Mouse (Mus musculus): Measurements from ENCODE around the gene Ppwd1.
"Not testable (repeated sequence)": the region's sequence is repeated elsewhere in the genome, so short reads cannot be mapped to it uniquely, and the experiment has no call there.

Ppwd1 gene

DNA sequence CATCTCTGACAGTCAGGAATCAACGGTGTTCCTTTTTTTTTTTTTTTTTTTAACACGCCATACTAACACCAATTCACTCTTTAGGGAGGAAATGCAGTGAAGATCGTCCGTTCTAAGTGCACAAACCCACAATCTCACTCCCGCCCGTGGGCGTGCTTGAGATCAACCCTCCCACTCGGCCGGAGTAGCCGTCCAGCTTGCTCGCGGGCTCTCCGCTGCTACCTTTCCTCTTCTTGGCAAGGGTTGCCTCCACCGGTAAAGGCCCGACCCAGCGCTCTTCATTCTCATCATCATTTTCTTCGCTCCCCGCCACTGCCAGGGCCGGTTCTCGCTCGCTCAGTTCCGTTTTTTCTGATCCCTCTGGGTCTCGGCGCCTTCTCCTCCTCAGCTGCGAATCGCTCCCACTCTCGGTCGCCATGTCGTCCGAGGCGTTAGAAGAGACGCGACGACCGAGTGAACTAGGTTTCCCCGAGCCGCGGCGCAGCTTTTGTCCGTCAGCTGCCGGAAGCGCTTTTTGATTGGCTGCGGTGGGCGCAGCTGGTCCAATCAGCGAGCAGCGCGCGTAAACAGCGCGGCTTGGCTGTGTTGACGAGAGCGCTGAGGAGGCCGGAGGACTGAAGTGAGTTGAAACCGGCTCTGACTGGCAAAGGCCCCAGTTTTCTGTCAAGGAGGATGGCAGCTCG is at the start of gene Ppwd1, which contains the start of gene Cenpk:
Gene Ppwd1 (minus strand): TSS at position 460 of the 683 bp plus-strand sequence.
Gene Cenpk (plus strand): TSS at position 228 of the 683 bp plus-strand sequence.
- peak; percentile 87 for DNase-seq (ENCODE audit: low spot score)

DNA sequence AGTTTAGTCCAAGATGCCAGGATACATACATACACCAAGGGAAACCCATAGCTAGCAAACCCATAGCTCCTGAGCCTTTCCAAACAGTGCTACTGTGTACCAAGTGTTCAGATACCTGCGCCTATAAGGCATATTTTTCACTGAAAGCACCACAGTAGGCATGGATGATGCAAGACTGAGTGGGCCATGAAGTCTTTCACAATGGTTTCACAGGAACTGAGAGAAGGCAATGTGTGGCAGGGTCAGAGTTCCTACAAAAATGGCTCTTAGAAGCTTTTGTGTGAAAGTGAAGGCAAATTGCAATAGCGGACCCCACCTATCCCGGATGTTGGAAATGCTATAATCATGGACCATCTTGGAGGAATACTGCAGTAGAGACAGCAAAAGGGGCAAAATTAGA is 30.4 kb upstream of the Ppwd1 start:
- DNase-seq (ENCODE audit: low spot score) = no peak

DNA sequence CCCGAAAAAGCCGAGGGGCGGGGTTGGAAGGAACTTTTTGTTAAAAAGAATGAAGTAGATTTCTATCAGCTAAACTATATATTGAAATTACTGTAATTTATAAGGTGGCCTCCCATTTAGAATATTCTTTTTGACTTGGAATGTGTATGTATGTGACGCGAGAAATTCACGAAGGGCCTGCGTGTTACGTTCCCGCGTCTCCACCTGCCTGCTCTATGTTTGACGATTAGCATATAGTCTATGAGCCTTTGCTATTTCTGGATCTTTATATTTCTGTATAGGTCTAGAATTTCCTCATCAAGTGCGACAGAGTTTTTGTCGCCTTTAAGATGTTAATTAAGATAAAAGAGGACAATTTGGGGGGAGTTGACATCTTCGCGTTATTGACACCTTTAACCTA is 538 bp upstream of the Ppwd1 start:
- no peak for DNase-seq (ENCODE audit: low spot score)

DNA sequence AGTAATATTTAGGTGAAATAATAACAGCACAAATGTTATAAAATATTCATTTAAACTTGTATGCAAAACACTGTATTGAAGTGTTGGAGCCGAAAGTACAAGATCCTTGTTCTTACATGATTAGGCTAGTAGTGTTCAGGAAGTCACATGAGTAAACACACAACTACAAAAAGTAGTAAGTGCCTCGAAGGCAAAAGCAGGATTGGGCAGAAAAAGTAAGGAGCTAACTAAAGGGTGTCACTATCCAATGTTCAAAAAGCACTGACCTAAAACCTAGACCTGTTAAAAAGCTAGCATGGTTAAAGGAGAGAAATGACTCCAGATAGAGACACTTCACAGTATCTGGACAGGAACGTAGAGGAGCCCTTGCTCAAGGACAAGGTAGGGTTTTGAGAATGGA is 1.2 kb downstream of the Ppwd1 start:
- no peak for DNase-seq (ENCODE audit: low spot score)

DNA sequence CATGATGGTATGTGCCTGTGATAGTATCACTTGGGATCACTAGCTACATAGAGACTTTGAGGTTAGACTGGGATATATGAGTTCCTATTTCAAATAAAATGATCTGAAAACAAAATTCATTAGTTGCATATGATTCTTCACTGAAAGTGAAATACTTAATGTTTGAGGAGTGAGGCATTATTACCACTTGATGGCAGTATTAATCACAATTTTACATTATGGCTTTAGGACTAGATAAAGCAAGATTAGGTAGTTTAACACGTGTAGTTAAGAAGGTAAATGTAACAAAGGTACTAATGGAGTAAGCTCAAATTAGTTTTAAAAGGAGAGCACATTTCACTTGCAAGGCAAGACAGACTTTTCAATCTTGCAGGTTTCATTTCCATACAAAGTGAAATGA is 24.3 kb downstream of the Ppwd1 start:
- DNase-seq (ENCODE audit: low spot score) = no peak

DNA sequence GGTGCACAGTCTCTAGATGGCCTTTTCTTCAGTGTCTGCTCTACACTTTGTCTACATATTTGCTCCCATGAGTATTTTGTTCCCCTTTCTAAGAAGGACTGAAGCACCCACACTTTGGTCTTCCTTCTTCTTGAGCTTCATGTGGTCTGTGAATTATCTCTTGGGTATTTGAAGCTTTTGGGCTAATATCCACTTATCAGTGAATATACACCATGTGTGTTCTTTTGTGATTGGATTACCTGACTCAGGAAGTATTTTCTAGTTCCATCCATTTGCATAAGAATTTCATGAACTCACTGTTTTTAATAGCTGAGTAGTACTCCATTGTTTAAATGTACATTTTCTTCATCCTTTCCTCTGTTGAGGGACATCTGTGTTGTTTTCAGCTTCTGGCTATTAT is 32.8 kb downstream of the Ppwd1 start:
- not testable (repeated sequence) for DNase-seq (ENCODE audit: low spot score)

DNA sequence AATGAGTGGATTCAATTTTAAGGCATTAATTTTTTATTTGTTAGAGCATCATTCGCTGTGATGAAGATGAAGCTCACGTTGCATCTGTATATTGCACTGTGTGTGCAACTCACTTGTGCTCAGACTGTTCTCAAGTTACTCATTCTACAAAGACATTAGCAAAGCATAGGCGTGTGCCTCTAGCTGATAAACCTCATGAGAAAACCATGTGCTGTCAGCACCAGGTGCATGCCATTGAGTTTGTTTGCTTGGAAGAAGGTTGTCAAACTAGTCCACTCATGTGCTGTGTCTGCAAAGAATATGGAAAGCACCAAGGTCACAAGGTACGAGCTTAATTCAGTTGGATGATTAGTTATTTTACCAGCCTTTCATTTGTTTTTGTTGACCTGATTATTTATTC is 41.3 kb downstream of the Ppwd1 start:
- no peak for DNase-seq (ENCODE audit: low spot score)

DNA sequence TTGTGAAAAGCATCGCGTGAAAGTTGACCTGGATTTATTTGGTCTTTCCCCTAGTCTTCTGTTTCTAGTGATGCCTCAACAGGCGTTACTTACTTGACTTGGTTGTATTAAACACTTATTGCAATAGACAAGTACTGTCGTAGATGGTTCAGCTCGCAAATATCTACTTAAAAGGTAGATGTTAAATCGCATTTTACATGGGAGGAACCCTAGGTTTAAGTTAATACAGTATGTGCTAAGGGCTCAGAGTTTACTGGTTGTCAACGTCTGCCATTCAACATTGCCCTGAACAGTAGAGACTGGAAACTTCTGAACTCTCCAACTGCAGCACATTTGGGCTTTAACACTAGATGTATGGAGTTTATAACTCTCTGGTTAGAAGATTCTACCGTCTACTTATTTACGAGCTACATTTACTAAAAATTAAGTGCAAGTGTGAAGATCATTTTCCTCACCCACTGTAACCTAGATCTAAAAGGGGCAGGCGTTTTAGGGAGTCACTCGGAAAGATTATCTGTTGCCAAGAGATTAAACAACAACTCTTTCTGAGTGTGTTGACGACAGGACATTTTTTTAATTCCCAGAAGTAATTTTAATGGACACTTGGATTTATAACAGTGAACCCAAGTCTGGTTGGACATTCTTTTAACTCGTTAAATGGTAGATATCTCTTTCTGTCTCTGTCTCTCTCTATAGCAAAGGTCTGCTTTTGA is 49.3 kb downstream of the Ppwd1 start:
- no peak for DNase-seq (ENCODE audit: low spot score)

DNA sequence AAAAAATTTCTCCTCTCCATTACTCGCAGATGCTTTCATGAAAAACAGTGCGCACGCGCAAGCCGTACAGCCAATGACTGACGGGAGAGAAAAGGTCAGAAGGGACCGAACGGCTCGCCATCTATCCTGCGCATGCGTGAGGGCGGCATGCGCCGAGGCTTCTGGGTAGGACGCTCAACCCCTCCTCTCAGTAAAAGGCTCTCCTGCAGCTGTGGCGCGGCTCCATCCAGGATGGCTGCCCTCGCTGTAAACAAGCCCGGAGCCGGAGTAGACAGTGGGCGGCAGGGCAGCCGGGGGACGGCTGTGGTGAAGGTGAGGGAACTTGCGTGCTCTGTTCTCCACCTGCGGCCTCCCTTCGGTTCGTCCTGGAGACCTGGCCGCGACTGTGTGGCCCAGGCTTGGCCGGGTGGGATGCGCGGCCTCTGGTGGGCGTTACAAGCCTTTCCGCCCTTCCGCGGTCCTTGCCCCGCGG is 50.0 kb downstream of the Ppwd1 start, which contains the start of gene Trim23:
Gene Trim23 (plus strand): TSS at position 148 of the 472 bp plus-strand sequence.
- peak; percentile 93 for DNase-seq (ENCODE audit: low spot score)

DNA sequence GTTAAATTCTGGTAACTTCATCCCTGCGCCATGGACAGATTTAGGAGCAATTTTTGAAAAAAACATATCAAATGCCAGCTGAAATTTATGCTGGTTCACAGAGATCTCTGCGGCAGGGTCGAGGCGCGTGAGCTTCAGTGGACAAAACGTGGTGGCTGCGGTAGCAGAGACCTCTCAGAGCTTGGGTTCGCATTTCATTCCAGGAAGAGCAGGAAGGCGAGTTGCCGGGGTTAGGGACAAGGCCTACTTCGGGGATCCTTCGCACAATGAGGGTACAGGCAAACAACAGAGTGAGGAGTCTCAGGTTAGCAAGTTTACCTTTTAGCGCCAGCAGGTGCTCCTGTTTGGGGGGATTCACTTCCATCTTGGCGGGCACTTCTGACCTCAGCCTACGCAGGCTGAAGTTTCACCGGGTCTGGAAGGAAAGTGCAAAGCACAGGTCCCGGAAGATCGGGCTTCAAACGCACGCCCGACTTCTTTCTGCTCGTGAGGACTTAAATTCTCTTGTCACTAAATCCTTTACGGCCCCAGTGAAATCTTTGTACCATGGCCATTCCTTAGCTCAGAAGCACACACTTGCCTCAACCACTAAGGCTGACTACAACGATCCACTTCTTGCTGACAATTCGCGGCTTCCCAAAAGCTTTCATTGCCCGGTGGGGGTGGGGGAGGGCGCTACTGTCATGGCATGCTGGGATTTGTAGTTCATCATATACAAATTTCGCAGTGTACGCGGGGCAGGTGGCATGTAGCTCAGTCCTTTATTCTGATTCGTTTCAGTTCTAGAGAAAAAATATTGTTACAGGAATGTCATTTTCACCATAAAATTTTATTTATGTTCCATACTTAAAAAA is 50.6 kb downstream of the Ppwd1 start, which contains the start of gene Trappc13:
Gene Trappc13 (minus strand): TSS at position 674 of the 854 bp plus-strand sequence.
- DNase-seq (ENCODE audit: low spot score) = peak; percentile 26

DNA sequence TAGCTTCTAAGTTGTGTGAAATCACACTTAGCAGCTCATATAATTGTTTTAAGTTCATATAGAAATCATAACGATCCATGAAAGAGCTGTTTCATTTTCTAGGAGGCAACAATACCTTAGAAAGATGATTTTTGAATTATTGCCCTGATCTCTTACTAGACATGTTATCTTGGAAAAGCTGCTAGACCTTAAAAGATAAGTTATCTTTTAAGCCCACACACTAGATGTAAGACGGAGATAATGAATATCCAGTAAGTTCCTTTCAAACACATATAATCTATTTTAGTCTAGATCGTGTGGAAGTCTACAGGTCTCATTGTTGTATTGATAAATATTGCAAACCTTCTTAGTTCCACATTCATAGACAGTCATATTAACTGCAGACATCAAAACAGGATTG is 51.8 kb downstream of the Ppwd1 start:
- no peak for DNase-seq (ENCODE audit: low spot score)

DNA sequence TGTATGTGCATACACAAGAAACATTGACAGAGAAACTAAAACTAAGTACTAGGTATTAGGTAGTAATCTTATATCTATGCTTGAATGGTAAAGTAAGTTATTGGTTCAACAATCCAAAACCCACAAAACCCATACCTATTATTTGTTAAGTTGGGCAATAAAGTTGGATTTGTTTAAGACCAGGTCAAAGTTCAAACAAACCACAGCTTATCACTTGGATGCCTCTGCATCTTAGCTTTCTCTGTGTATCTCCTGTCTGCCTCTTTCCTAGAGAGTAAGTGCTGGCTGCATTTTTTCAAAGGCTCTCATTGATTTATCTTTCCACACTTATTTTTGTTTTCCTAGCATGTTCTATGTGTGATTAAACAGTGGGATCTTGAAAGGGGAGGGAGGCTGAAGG is 56.1 kb downstream of the Ppwd1 start:
- no peak for DNase-seq (ENCODE audit: low spot score)

DNA sequence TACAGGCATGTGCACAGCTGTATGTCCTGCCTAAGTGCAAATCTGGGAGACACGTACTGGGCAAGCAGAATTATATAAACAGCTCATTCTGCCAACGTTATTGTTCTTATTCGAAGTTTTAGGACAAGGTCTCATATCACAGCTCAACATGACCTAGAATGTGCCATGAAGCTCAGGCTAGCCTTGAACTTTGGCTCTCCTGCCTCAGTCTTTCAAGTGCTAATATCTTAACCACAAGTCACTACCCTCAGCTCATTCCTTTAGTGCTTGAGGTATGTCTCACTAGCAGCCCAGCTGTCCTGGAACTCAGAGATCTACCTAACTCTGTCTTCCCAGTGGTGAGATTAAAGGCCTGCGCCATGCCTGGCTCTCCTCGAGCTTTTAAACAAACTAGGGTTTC is 56.9 kb downstream of the Ppwd1 start:
- DNase-seq (ENCODE audit: low spot score) = no peak

DNA sequence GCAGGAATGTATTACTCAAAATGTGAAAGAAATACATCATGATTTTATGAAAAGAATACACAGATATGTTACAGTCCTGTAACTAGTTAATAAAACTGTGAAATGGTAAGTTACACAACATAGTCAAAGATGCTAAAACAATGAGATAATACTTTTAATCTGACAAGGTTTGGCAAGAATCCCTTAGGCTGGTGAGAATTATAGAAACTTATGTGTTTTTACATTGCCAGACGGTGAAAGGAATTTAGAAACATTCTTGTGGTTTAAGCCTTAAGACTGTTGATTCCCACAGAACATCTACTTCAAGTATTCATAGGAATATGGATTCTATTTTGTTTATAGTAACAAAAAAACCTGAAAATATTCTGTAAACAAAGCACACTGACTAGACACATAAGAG is 73.0 kb downstream of the Ppwd1 start:
- no peak for DNase-seq (ENCODE audit: low spot score)

Measured in urinary bladder, postnatal 10 days (tissue).